Mouse (Mus musculus): ENCODE data around the gene Mrpl38. TPM values are rescaled to one million over a fixed set of nuclear protein-coding genes. Genes with fewer than 3 reads are reported as not detected.
"Not testable (repeated sequence)": the region's sequence is repeated elsewhere in the genome, so short reads cannot be mapped to it uniquely, and the experiment has no call there.

The Mrpl38 gene
- total RNA-seq, 4 experiments from 2014 or later, result 60.0 to 66.2 (median 63.9) TPM

- no peak for DNase-seq (ENCODE audit: low spot score)
Measured at GRCm38 (mm10) chr11:116093771-116094565, 44.7 kb downstream of the Mrpl38 start.

DNA sequence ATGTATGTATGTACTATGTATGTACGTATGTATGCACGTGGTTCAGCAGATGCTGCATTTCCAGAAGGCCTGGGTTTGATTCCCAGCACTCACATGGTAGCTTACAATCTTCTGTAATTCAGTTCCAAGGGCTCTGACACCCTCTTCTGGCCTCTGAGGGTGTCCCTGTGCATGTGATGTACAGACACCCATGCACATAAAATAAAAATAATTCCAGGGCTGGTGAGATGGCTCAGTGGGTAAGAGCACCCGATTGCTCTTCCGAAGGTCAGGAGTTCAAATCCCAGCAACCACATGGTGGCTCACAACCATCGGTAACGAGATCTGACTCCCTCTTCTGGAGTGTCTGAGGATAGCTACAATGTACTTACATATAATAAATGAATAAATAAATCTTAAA is 45.7 kb downstream of the Mrpl38 start:
- DNase-seq (ENCODE audit: low spot score), result not testable (repeated sequence)

DNA sequence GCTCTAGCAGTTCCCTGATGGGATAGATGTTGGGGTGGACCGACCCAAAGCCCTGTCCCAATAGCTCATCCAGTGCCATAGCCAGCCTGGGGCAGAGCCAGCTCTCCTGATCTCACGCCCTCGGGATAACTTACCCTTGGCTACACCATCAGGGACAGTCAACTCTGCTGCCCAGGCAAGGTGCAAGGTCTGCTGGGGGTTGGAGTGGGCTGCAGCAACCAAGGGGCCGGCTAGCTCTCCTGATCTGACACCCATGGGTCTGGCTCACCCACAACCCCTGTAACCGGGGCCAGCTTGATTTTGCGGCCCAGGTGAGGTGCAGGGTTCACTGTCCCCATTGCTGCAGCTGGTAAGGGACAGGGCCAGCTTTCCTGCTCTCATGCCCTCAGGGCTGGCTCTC is 47.1 kb downstream of the Mrpl38 start:
- DNase-seq (ENCODE audit: low spot score), result no peak

DNA sequence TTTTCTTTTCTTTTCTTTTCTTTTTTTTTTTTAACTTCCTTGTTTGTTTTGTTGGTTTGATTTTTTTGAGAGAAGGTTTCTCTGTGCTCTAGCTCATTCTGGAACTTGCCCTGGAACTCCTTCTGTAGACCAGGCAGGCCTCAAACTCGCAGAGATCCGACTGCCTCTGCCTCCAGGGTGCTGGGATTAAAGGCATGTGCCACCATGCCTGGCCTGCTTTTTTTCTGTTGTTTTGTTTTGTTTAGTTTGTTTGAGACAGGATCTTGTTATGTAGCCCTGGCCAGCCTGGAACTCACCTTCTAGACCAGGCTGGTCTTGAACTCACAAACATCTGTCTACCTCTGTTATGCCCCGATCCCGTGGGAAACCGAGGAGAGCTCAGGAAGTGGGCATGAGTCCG is 49.1 kb downstream of the Mrpl38 start:
- DNase-seq (ENCODE audit: low spot score), result no peak

DNA sequence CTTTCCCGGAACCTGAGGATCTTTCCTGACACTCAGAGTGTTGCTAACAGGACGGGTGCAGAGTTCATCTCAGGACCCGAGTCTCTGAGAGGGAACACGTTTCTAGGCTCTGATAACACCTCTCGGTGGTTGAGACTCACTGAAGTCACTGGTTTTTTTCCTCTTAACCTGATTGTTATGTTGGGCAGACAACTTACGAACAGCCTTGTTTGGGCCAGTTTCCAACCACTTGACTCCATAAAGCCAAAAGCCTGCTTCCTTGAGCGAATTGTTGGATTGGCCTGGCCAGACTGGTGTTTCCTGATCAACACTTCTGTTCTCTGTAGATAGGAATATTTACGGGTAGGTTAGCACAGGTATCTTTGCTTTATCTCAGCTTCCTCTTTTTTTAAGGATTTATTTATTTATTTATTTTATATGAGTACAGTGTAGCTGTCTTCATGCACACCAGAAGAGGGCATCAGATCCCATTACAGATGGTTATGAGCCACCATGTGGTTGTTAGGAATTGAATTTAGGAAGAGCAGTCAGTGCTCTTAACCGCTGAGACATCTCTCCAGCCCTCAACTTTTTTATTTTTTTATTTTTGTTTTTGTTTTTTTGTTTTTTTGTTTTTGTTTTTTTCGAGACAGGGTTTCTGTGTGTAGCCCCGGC is 49.8 kb downstream of the Mrpl38 start:
- DNase-seq (ENCODE audit: low spot score), result no peak

GRCm38 (mm10) chr11:116088188-116088587 is 50.5 kb downstream of the Mrpl38 start:
- DNase-seq (ENCODE audit: low spot score), result no peak

GRCm38 (mm10) chr11:116087194-116088130 is 51.2 kb downstream of the Mrpl38 start:
- DNase-seq (ENCODE audit: low spot score), result peak; percentile 93

DNA sequence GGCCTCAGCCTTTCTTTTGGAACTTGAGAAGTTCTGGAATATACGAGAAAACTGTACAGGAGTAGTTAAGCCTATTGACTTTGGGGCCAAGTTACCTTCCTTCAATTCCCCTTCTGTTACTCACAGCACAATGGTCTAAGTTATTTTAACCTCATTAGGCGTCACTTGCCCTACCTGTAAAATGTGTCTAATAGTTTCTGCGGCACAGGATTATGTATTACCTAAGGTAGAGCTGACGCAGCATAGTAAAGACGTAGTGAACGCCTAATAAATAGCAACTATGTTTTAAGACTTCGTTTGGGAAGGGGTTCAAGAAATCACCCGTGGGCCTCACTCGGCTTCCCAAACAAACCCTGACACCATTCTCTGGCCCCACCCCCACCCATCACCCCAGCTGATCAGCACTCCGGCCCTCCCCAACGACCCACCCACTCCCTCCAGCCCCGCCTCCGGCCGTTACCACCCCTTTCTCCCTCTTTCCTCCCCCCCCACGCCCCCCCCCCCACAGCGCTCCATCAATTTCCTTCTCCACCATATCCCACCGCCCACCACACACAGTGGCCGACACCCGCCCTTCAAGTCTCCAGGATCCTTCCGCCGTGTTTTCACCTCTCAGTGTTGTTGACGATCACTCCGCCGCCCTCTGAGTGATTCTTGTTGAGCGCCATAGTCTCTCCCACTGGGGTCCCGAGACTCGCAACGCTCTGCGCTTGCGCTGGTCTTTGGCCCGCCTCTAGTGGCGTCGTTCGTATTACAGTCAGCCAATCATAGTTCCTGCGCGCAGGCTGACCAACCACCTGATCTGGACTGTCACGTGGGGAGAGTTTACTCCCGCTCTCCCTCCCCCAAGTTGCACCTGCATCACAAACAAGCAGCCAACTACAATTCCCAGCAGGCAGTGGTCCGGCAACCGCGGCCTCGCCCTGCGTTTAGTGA is 52.1 kb downstream of the Mrpl38 start, which contains the start of gene Wbp2:
TSS of gene Wbp2 (minus strand) at position 738 of the 936 bp plus-strand sequence.
- peak; percentile 98 for DNase-seq (ENCODE audit: low spot score)

GRCm38 (mm10) chr11:116084166-116084565 is 54.5 kb downstream of the Mrpl38 start:
- no peak for DNase-seq (ENCODE audit: low spot score)

GRCm38 (mm10) chr11:116083096-116083672 is 55.5 kb downstream of the Mrpl38 start:
- DNase-seq (ENCODE audit: low spot score), result no peak

Other genes starting within 250 kb of the Mrpl38 start
- gene Smim5, start 238.9 kb downstream of the Mrpl38 start, total RNA-seq (2022), result 10 to 100 TPM; 11.0 to 28.2 (median 14.6) TPM
- gene Smim6, start 226.9 kb downstream of the Mrpl38 start, total RNA-seq (2022), result not detected
- 10 to 100 TPM; 14.7 to 21.3 (median 16.2) TPM for gene Sap30bp, start 205.6 kb downstream of the Mrpl38 start, total RNA-seq (2022)
- 10 to 100 TPM in 1 of 4 experiments, 1 to 10 TPM in 3; 6.8 to 14.7 (median 8.2) TPM for gene Recql5, start 205.4 kb downstream of the Mrpl38 start, total RNA-seq (2022)
- gene Itgb4, start 164.2 kb downstream of the Mrpl38 start, total RNA-seq (2022), result 1 to 10 TPM; 2.3 to 3.1 (median 3.0) TPM
- gene Galk1, start 126.1 kb downstream of the Mrpl38 start, total RNA-seq (2022), result 10 to 100 TPM; 12.5 to 16.0 (median 15.0) TPM
- gene H3f3b, start 110.9 kb downstream of the Mrpl38 start, total RNA-seq (2022), result 100 to 1,000 TPM in 3 of 4 experiments, 10 to 100 TPM in 1; 92.7 to 141 (median 123) TPM
- 1 to 10 TPM; 7.2 to 9.4 (median 7.8) TPM for gene Unk, start 108.5 kb downstream of the Mrpl38 start, total RNA-seq (2022)
- 1 to 10 TPM in 2 of 4 experiments, under 1 TPM in 2; 0.41 to 1.4 (median 0.83) TPM for gene Unc13d, start 60.9 kb downstream of the Mrpl38 start, total RNA-seq (2022)
- gene Wbp2, start 51.9 kb downstream of the Mrpl38 start, total RNA-seq (2022), result 100 to 1,000 TPM; 108 to 126 (median 116) TPM
- 10 to 100 TPM; 17.9 to 25.7 (median 22.1) TPM for gene Trim47, start 11.7 kb downstream of the Mrpl38 start, total RNA-seq (2022)
- 1 to 10 TPM; 6.6 to 8.2 (median 7.6) TPM for gene Trim65, start 7.7 kb downstream of the Mrpl38 start, total RNA-seq (2022)
- 10 to 100 TPM; 14.5 to 16.4 (median 15.2) TPM for gene Fbf1, start 29.3 kb upstream of the Mrpl38 start, total RNA-seq (2022)
- gene Ten1, start 60.0 kb upstream of the Mrpl38 start, total RNA-seq (2022), result 10 to 100 TPM; 10.1 to 15.1 (median 10.8) TPM
- gene Acox1, start 60.2 kb upstream of the Mrpl38 start, total RNA-seq (2022), result 100 to 1,000 TPM; 199 to 220 (median 213) TPM
- gene Evpl, start 99.2 kb upstream of the Mrpl38 start, total RNA-seq (2022), result under 1 TPM; 0.49 to 0.94 (median 0.56) TPM
- gene Srp68, start 135.3 kb upstream of the Mrpl38 start, total RNA-seq (2022), result 10 to 100 TPM; 61.3 to 72.1 (median 66.2) TPM
- gene Galr2, start 142.1 kb upstream of the Mrpl38 start, total RNA-seq (2022), result not detected
- 10 to 100 TPM; 49.0 to 65.8 (median 54.2) TPM for gene Exoc7, start 168.4 kb upstream of the Mrpl38 start, total RNA-seq (2022)
- gene Foxj1, start 196.5 kb upstream of the Mrpl38 start, total RNA-seq (2022), result under 1 TPM in 1 of 4 experiments, not detected in 3; 0.26 TPM

Data from heart, adult 8-10 months (tissue).